In genomic region chr19:4247010-4247409, GRCm38 (mm10) we compare ENCODE assay signal across 20 mouse cellular contexts. TPM values are rescaled to one million over a fixed set of nuclear protein-coding genes. Genes with fewer than 3 reads are reported as not detected.
A peak's percentile ranks its signal among the peaks of the same experiment; 100 is the strongest.
DNase-seq lines count a peak whose midpoint lies in the region; ATAC-seq and TF ChIP-seq lines count a peak whose summit lies in the region.
"Had no signal": no experiment of that assay in that cellular context is flagged by ENCODE, and none has a peak within 500 bp of the region (broad histone marks: within the 10 kb centered on the region; RNA-seq: fewer than 3 reads in every experiment).

No protein-coding gene starts in this region.

- no peak for TF ChIP-seq EP300 in heart, postnatal 0 days (IDR thresholded peaks at IDR 0.05; ENCODE audit: low read depth)

- ATAC-seq in heart, postnatal 0 days (ENCODE audit: insufficient read depth, low read depth): no peak
- ATAC-seq in midbrain, postnatal 0 days (ENCODE audit: low FRiP score): no peak
- no peak for ATAC-seq in midbrain, embryonic 16.5 days
- ATAC-seq: forebrain, embryonic 15.5 days had no signal

- no peaks in the 10 kb centered on the region for H3K36me3 ChIP-seq in heart, postnatal 0 days (replicated peaks; ENCODE audit: control insufficient read depth, insufficient read depth, low read length)
- H3K36me3 ChIP-seq in midbrain, postnatal 0 days (ENCODE audit: insufficient read depth, low read length): no peaks in the 10 kb centered on the region
- H3K36me3 ChIP-seq in midbrain, embryonic 16.5 days (ENCODE audit: control insufficient read depth, insufficient read depth, low read length): no peaks in the 10 kb centered on the region
- no peaks in the 10 kb centered on the region for H3K36me3 ChIP-seq in splenic B cell, adult 2 months (ENCODE audit: control insufficient read depth, insufficient read depth, low read length, poor library complexity, severe bottlenecking)
- H3K36me3 ChIP-seq: forebrain, embryonic 15.5 days; lung, embryonic 15.5 days; neural tube, embryonic 15.5 days had no signal

- intact Hi-C loops in gastrocnemius, postnatal 36 days (cut with DNase I): no loop called here

- no peak overlapping the region for H3K27ac ChIP-seq in heart, postnatal 0 days (ENCODE audit: low read depth)
- H3K27ac ChIP-seq in midbrain, postnatal 0 days (ENCODE audit: low read depth, low read length): no peak overlapping the region
- H3K27ac ChIP-seq in midbrain, embryonic 16.5 days (ENCODE audit: low read length): no peak overlapping the region
- H3K27ac ChIP-seq: forebrain, embryonic 15.5 days; lung, embryonic 15.5 days; neural tube, embryonic 15.5 days had no signal

- no peaks in the 10 kb centered on the region for H3K9me3 ChIP-seq in heart, postnatal 0 days (replicated peaks; ENCODE audit: control insufficient read depth, low read length)
- H3K9me3 ChIP-seq in midbrain, postnatal 0 days (ENCODE audit: low read length): no peaks in the 10 kb centered on the region
- H3K9me3 ChIP-seq in midbrain, embryonic 16.5 days (replicated peaks; ENCODE audit: control insufficient read depth, low read length, poor library complexity, severe bottlenecking): no peaks in the 10 kb centered on the region
- H3K9me3 ChIP-seq: forebrain, embryonic 15.5 days; lung, embryonic 15.5 days; neural tube, embryonic 15.5 days had no signal

- no peak overlapping the region for H3K9ac ChIP-seq in heart, postnatal 0 days (replicated peaks; ENCODE audit: low read depth, low read length)
- H3K9ac ChIP-seq in midbrain, postnatal 0 days (replicated peaks; ENCODE audit: low read length, poor library complexity, severe bottlenecking): no peak overlapping the region
- no peak overlapping the region for H3K9ac ChIP-seq in midbrain, embryonic 16.5 days (ENCODE audit: low read depth, low read length)
- H3K9ac ChIP-seq: forebrain, embryonic 15.5 days; lung, embryonic 15.5 days; neural tube, embryonic 15.5 days had no signal

- H3K4me1 ChIP-seq in heart, postnatal 0 days (ENCODE audit: control insufficient read depth, insufficient read depth): no peaks in the 10 kb centered on the region
- H3K4me1 ChIP-seq in midbrain, postnatal 0 days (ENCODE audit: insufficient read depth, low read length): no peaks in the 10 kb centered on the region
- H3K4me1 ChIP-seq in midbrain, embryonic 16.5 days (ENCODE audit: control insufficient read depth, insufficient read depth, low read length): no peaks in the 10 kb centered on the region
- H3K4me1 ChIP-seq: forebrain, embryonic 15.5 days; lung, embryonic 15.5 days; neural tube, embryonic 15.5 days had no signal

- DNase-seq in heart, postnatal 0 days (ENCODE audit: low spot score): no peak
- no peak for DNase-seq in heart, adult 18-20 months
- DNase-seq in midbrain, postnatal 0 days (ENCODE audit: low spot score): peak; percentile 17
- DNase-seq in R1 (ENCODE audit: low read depth, low spot score): peak; percentile 25
- DNase-seq in splenic B cell, adult 2 months (ENCODE audit: low read depth, low spot score): peak; percentile 66
- no peak for DNase-seq in frontal cortex, postnatal 14 days (ENCODE audit: low spot score in 2 of 2)
- DNase-seq in gastrocnemius, postnatal 36 days: no peak
- DNase-seq: cerebellum, postnatal 10 days; kidney, adult 8-10 months; layer of hippocampus, adult 9-11 months; left cerebral cortex, postnatal 4 days; midbrain, embryonic 14.5 days; right cerebral cortex, postnatal 4 days had no signal

- no peaks in the 10 kb centered on the region for H3K27me3 ChIP-seq in heart, postnatal 0 days (ENCODE audit: control insufficient read depth, insufficient read depth, low read length)
- H3K27me3 ChIP-seq in midbrain, postnatal 0 days (ENCODE audit: insufficient read depth, low read length): no peaks in the 10 kb centered on the region
- no peaks in the 10 kb centered on the region for H3K27me3 ChIP-seq in midbrain, embryonic 16.5 days (ENCODE audit: control insufficient read depth, insufficient read depth, low read depth, low read length)
- no peaks in the 10 kb centered on the region for H3K27me3 ChIP-seq in splenic B cell, adult 2 months (ENCODE audit: control insufficient read depth, insufficient read depth, low read length, poor library complexity, severe bottlenecking)
- H3K27me3 ChIP-seq: forebrain, embryonic 15.5 days; lung, embryonic 15.5 days; neural tube, embryonic 15.5 days had no signal

- WGBS in heart, postnatal 0 days: 42% methylated on average over 1 of the region's 1 CpGs
- 62% methylated on average over 1 of the region's 1 CpGs for WGBS in midbrain, postnatal 0 days
- 53% methylated on average over 1 of the region's 1 CpGs for WGBS in midbrain, embryonic 16.5 days

- 0 out of 2 replicates have a peak, but pooled peaks have one; percentile 7 for TF ChIP-seq CTCF in heart, postnatal 0 days (IDR thresholded peaks at IDR 0.05; ENCODE audit: low read depth)
- TF ChIP-seq CTCF in midbrain, postnatal 0 days (IDR thresholded peaks at IDR 0.05): peak; percentile 62

- no peak overlapping the region for H3K4me3 ChIP-seq in heart, postnatal 0 days (ENCODE audit: low read depth, low read length)
- no peak overlapping the region for H3K4me3 ChIP-seq in midbrain, postnatal 0 days (ENCODE audit: low read depth, low read length)
- H3K4me3 ChIP-seq in midbrain, embryonic 16.5 days (ENCODE audit: low read depth, low read length): no peak overlapping the region
- H3K4me3 ChIP-seq: forebrain, embryonic 15.5 days; lung, embryonic 15.5 days; neural tube, embryonic 15.5 days had no signal

- no peak overlapping the region for H3K4me2 ChIP-seq in heart, postnatal 0 days (ENCODE audit: low read depth, low read length)
- no peak overlapping the region for H3K4me2 ChIP-seq in midbrain, postnatal 0 days (ENCODE audit: low read depth, low read length, poor library complexity, severe bottlenecking)
- no peak overlapping the region for H3K4me2 ChIP-seq in midbrain, embryonic 16.5 days (ENCODE audit: low read length)
- H3K4me2 ChIP-seq: forebrain, embryonic 15.5 days; lung, embryonic 15.5 days; neural tube, embryonic 15.5 days had no signal

RNA-seq across cellular contexts. Expression of gene Pold4, which starts 15.3 kb away (rescaled TPM):
- total RNA-seq in heart, postnatal 0 days (2014; rRNA removed; ENCODE audit: low replicate concordance): 18.6 and 30.8 TPM in 2 replicates
- 23.0 and 27.9 TPM in 2 replicates for polyA plus RNA-seq in heart, postnatal 0 days (2015; fragmentation: Nextera tagmentation; extraction: Ambion mirVana)
- total RNA-seq in heart, adult 18-20 months (2021): 10 to 100 TPM in 1 of 2 experiments, 1 to 10 TPM in 1; 9.1 to 19.9 TPM
- total RNA-seq in midbrain, postnatal 0 days (2014; rRNA removed): 20.9 and 37.7 TPM in 2 replicates
- 20.8 and 26.8 TPM in 2 replicates for polyA plus RNA-seq in midbrain, postnatal 0 days (2015; fragmentation: Nextera tagmentation; extraction: Ambion mirVana)
- polyA plus RNA-seq in midbrain, embryonic 16.5 days (2015; fragmentation: Nextera tagmentation; extraction: Ambion mirVana): 18.5 and 19.2 TPM in 2 replicates
- total RNA-seq in gastrocnemius, postnatal 36 days (2021): 10 to 100 TPM; 16.0 to 21.1 TPM

RNA-seq across cellular contexts. Expression of gene Ssh3, which starts 22.0 kb away (rescaled TPM):
- total RNA-seq in heart, postnatal 0 days (2014; rRNA removed; ENCODE audit: low replicate concordance): 11.5 and 11.6 TPM in 2 replicates
- 6.2 and 6.4 TPM in 2 replicates for polyA plus RNA-seq in heart, postnatal 0 days (2015; fragmentation: Nextera tagmentation; extraction: Ambion mirVana)
- total RNA-seq in heart, adult 18-20 months (2021): 1 to 10 TPM; 5.6 to 7.4 TPM
- total RNA-seq in midbrain, postnatal 0 days (2014; rRNA removed): 40.6 and 67.7 TPM in 2 replicates
- 18.6 and 20.7 TPM in 2 replicates for polyA plus RNA-seq in midbrain, postnatal 0 days (2015; fragmentation: Nextera tagmentation; extraction: Ambion mirVana)
- polyA plus RNA-seq in midbrain, embryonic 16.5 days (2015; fragmentation: Nextera tagmentation; extraction: Ambion mirVana): 14.7 and 19.6 TPM in 2 replicates
- 1 to 10 TPM; 2.4 to 3.0 TPM for total RNA-seq in gastrocnemius, postnatal 36 days (2021)

RNA-seq across cellular contexts. Expression of gene AC109138.7, which starts 32.9 kb away (rescaled TPM):
- total RNA-seq in heart, postnatal 0 days (2014; rRNA removed; ENCODE audit: low replicate concordance): not detected in 2 replicates
- not detected in 2 replicates for polyA plus RNA-seq in heart, postnatal 0 days (2015; fragmentation: Nextera tagmentation; extraction: Ambion mirVana)
- total RNA-seq in heart, adult 18-20 months (2021): not detected
- total RNA-seq in midbrain, postnatal 0 days (2014; rRNA removed): not detected in 2 replicates
- polyA plus RNA-seq in midbrain, postnatal 0 days (2015; fragmentation: Nextera tagmentation; extraction: Ambion mirVana): not detected in 2 replicates
- polyA plus RNA-seq in midbrain, embryonic 16.5 days (2015; fragmentation: Nextera tagmentation; extraction: Ambion mirVana): not detected in 2 replicates
- total RNA-seq in gastrocnemius, postnatal 36 days (2021): not detected
- total RNA-seq: hematopoietic stem cell, adult 5-6 weeks; left cerebral cortex, postnatal 4 days had no signal
- polyA plus RNA-seq: embryonic facial prominence, embryonic 14.5 days; forebrain, embryonic 15.5 days; lung, embryonic 15.5 days; midbrain, embryonic 14.5 days; neural tube, embryonic 15.5 days; stomach, embryonic 16.5 days had no signal

RNA-seq across cellular contexts. Expression of gene Clcf1, which starts 33.0 kb away (rescaled TPM):
- total RNA-seq in heart, postnatal 0 days (2014; rRNA removed; ENCODE audit: low replicate concordance): 3.4 and 14.7 TPM in 2 replicates
- 0.67 and 0.91 TPM in 2 replicates for polyA plus RNA-seq in heart, postnatal 0 days (2015; fragmentation: Nextera tagmentation; extraction: Ambion mirVana)
- 1 to 10 TPM; 1.2 to 2.3 TPM for total RNA-seq in heart, adult 18-20 months (2021)
- 0.99 and 1.2 TPM in 2 replicates for total RNA-seq in midbrain, postnatal 0 days (2014; rRNA removed)
- 0.28 and 0.44 TPM in 2 replicates for polyA plus RNA-seq in midbrain, postnatal 0 days (2015; fragmentation: Nextera tagmentation; extraction: Ambion mirVana)
- polyA plus RNA-seq in midbrain, embryonic 16.5 days (2015; fragmentation: Nextera tagmentation; extraction: Ambion mirVana): 0.40 and 0.68 TPM in 2 replicates
- under 1 TPM; 0.52 to 0.61 TPM for total RNA-seq in gastrocnemius, postnatal 36 days (2021)

RNA-seq across cellular contexts. Expression of gene Ankrd13d, which starts 35.9 kb away (rescaled TPM):
- total RNA-seq in heart, postnatal 0 days (2014; rRNA removed; ENCODE audit: low replicate concordance): 2.1 and 2.3 TPM in 2 replicates
- polyA plus RNA-seq in heart, postnatal 0 days (2015; fragmentation: Nextera tagmentation; extraction: Ambion mirVana): 0.40 and 0.41 TPM in 2 replicates
- 1 to 10 TPM in 1 of 2 experiments, under 1 TPM in 1; 0.92 to 2.1 TPM for total RNA-seq in heart, adult 18-20 months (2021)
- 92.2 and 106 TPM in 2 replicates for total RNA-seq in midbrain, postnatal 0 days (2014; rRNA removed)
- polyA plus RNA-seq in midbrain, postnatal 0 days (2015; fragmentation: Nextera tagmentation; extraction: Ambion mirVana): 79.1 and 84.8 TPM in 2 replicates
- 55.6 and 65.7 TPM in 2 replicates for polyA plus RNA-seq in midbrain, embryonic 16.5 days (2015; fragmentation: Nextera tagmentation; extraction: Ambion mirVana)
- total RNA-seq in gastrocnemius, postnatal 36 days (2021): under 1 TPM; 0.23 to 0.27 TPM

Comparison
In these comparisons a context has a peak if more than half of its experiments do, and no peak if none do; other contexts are left out.
1. DNase-seq: peak in midbrain, postnatal 0 days (single experiment), R1 (single experiment) and splenic B cell, adult 2 months (single experiment); none in heart, postnatal 0 days (single experiment), heart, adult 18-20 months (0 of 2), frontal cortex, postnatal 14 days (0 of 2) and gastrocnemius, postnatal 36 days (0 of 2).